Mouse (Mus musculus) testis, adult 10 weeks (tissue): ENCODE results near the gene Pacs1. TPM values are rescaled to one million over a fixed set of nuclear protein-coding genes. Genes with fewer than 3 reads are reported as not detected.

ENCODE experiments used
- polyA plus RNA-seq: library from polyadenylated mRNA; stranded (reverse); fragments of 350-450 nt; fragmentation: Illumina TruSeq; extraction: RNeasy Lipid Tissue Mini Kit (QIAGEN cat#74804); gene quantifications from one replicate; pipeline ENCODE4 v1.2.3, GENCODE M21; 2014; ENCODE audit warnings: low read depth, low replicate concordance

Pacs1 gene
- polyA plus RNA-seq = 44.3 TPM

DNA sequence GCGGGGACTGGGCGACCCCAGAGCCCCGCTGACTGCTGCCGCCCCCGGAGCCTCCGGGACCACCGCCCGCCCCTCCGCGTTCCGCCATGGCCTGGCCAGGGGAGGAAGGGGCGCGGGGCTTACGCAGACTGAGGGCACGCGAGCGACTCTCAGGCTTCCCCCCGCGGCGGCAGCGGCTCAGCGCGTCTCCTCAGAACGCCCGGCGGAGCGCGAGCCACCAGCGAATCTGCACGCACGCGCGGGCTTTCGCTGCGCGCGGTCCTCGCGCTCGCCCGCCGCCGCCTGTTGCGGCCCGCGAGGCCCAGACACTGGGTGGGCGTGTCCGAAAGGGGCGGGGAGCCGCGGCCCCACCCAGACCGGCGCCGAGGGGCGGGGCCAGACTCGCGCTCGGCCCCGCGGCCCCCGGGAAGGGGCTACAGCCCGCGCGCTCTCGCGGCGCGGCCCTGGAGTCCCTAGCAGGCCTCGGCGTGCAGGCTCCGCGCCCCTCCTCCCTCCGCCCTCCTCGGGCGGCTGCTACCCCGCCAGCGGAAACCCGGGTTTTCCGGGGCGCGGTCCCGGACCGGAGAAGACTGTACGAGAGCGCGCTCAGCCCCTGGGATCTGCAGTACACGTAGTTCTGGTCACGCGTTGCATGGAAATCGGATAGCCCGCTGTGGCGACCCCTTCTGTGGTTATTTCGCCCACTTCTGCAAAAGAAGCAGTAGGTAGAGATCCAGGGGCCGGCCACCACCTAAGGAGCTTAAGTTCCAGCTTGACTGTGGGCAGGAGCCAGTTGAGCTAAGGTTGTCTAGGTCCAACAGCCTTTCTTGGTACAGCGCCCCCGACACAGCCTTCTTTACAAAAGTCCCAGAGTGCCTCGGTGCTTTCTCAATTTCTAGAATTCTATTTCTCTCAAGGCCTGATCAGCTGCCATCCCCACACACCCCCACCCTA is at the start of gene Pacs1:
Pacs1 (minus strand) TSS at position 319 of the 933 bp plus-strand sequence.

DNA sequence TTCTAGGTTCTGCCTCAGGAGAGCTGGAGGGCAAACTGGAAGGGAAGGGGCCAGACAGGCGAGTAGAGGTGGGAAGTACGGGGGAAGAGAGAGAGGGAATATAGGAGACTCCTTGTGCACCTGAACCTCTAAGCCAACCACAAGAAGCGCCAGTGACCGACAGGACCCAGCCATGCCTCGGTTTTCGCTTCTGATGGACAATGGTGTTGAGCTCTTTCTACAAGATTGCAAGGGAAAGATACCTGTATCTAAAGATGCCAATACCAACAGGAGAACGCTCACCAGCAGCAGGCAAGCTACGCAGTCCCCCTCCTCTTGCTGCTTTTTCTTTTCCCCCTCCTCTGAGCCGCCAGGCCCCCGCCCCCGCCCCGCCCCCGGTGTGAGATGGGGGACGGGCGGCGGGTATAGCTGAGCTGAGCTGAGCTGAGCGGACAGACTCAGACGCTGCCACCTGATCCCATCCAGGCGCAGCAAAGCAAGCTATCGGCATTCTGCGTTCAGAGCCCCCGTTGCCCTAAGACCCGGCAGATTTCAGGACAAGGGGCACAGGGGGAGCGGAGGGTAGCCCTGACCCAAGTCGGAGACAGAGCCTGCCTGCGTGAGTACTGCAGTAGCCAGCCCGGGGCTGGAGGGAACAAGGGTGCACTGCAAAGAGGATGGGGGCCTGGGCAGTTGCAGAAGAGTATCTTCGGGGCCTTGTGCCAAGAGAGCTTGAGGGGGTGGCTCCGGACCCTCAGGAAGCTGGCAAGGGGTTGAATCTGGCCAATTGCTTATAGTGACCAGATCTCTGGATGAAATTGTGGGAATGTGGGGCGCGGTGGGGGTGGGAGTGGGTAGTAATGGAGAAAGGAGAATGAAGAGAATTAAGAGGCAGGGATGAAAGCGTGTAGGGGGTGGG is 25.2 kb upstream of the Pacs1 start, which contains the start of gene Gal3st3:
Gal3st3 (plus strand) TSS at position 429 of the 898 bp plus-strand sequence.

DNA sequence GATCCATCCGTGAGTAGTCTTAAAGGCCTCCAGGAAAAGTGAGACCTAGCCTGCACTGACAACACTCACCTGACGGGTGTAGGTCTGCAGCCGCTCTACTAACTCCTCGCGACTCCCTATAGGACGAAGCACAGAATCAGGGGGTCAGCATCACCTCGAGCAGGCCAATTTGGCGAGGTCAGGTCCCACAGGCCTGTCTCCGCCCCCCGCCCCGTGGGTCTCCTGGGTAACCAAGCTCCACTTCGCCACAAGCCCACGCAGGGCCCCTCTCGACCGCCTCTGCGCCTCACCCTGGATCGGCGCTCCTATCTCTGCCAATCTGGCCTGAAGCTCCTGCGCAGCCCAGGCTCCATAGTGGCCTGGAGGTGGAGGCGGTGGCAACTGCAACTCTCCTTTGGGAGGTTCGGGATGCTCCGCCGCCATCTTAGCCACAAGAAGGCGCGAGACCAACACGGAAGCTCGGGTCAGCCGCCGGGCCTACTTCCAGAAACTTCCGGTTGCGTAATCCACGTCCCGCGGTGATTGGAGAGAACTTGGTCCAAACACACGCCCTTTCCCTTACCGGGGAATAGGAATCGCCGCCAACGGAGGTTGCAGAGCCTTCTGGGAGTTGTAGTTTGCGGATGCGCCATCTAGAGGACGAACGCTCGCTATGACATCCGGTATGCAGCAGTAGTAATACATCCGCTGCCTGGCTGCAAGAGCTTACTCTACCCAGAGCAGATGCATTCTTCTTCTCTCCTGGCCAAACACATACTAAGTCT is 22.2 kb upstream of the Pacs1 start, which contains the start of gene Sf3b2:
Sf3b2 (minus strand) TSS at position 484 of the 764 bp plus-strand sequence.

DNA sequence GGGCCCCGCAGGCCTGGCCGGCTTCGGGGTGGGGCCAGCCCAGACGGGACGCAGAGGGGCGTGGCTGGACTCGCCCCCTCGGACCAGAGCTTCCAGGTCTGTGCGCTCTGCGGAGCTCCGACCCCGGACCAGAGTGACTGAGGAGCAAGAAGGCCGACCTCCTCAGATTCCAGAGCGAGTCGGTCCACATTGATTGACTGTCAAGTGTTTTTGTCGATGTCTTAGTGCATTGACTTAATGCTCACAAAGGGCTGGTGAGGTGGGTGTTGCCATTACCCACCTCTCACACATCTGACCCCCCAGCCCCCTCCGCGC is 154.6 kb downstream of the Pacs1 start, which contains the start of gene Klc2:
Klc2 (minus strand) TSS at position 177 of the 315 bp plus-strand sequence.

DNA sequence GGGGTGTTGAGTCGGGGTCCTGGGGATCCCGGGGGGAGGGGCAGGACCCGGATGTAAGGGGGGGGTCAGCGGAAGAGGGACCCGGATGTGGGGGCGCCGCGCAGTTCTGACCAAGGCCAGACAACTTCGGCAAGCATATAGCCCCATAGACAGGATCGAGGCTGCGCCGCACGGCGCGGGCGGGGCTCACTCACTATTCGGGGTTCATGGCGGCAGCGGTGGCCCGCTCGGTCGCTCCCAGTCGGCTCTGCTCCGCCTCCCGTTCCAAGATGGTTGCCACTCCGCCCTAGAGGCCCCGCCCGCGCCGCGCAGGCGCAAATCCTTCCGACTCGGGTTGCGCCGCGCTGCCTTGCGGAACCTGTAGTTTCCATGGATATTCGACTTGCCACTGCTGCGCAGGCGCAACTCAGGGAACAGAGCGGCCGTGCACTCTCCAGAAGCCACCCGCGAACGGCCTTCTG is 166.2 kb downstream of the Pacs1 start, which contains the start of gene Rab1b:
Rab1b (minus strand) TSS at position 342 of the 461 bp plus-strand sequence.

DNA sequence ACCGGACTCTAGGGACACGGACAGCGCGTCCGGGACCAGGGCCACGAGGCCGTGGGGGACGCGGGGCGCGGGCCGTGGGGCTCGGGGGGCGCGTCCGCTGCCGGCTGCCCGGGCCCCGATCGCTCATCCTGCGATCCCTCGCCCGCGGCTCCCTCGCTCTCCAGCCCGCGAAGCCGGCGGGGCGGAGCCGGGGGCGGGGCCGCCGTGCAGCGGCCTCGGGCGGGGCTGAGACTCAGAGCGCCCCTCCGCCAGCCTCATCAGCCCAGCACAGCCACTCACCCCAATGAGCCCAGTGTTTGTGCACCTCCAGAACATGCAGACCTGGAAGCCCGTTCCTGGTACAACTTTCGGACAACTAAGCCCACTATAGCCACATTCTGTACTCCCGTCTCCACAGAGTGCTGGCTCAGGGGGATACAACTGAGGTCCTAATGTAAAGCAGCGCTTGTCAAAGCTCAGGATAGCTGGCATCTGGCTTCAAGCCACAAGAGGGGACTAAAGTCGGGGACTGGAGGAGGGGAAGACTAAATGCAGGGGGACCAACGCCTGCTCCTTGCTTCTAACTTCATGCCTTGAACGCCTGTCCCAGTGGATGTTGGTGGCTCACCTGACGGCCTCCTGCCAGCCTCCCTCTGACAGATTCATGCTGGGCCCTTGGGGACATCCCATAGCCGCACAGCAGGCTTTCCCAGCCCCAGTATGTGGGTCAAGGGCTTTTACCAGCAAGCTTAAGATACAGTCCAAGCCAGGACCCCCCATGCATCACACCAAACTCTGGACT is 174.4 kb downstream of the Pacs1 start, which contains the start of gene Cnih2:
Cnih2 (minus strand) TSS at position 159 of the 781 bp plus-strand sequence.

DNA sequence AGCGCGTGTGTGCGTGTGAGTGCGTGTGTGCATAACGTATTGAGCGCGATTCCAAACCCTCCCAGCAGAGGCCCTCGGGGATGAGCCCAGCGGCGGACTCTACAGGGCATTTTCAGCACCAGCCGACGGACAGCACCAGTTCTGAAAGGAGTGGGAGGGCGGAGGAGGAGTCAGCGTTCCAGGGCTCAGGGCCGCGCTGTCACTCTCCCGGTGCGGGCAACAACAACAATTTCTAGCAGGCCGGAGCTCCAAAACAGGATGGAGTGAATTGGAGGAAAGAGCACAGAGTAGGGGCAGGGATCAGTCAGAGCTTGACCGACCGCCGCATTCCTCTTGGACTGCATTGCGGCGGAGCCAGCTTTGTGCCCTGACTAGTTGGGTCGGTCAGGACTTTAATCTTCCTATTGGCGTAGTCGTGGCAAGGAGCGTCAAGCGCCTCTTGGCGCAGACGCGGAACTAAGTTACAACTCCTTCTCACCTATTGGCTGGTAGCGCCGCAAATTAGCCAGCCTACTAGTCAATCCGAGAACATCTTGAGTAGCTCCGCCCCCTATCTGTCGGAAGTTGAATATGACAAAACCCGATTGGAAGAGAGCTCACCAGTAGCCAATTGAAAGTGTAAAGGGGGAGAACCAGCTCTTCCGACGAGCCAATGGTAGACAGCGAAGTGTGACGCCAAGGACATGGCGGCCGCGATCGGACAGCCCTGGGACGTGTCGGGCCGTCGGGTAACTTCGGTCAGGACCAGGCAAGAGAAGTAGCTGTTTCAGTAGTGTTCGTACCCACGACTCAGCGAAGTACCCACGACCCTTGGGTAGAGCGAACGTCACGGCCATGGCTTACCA is 184.8 kb downstream of the Pacs1 start, which contains the start of gene Yif1a:
Yif1a (plus strand) TSS at position 655 of the 845 bp plus-strand sequence.

DNA sequence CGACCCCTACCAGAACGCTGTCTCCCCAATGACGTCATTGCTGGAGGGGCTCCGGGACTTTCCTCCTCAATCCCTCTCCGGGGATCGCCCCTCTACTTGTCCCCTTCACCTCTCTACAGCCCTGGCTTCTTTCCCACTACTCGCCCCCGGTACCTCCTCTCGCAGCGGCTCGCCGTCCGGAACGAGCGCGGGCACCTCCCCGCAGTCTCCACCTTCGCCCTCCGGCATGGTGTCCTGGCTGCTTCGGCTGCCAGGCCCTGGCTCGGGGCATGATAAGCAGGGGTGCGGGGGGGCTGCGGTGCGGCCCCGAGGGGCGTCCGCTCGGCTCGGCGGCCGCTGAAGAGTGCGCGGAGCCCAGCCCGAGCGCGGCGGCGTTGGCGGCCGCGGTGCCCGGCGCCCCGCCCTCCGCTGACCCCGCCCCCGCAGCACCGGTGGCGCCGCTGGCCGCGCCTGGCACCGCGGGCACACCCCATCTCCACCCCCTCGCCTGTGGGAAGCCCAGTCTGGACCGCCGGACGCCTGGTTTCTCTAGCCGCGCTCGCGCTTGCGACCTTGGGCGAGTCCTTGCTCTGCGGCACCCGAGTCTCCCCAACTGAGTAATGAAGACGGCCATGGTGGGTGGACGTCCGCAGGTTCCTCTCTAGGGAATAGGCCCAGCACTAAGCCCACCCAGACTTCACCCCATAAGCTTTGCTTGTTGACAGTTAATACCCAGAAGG is 187.6 kb downstream of the Pacs1 start, which contains the start of gene Tmem151a:
Tmem151a (minus strand) TSS at position 387 of the 719 bp plus-strand sequence.

Other genes with a start within 250 kb of the Pacs1 start
- gene Slc29a2, start 249.3 kb downstream of the Pacs1 start, polyA plus RNA-seq = not detected
- 1.8 TPM for gene B4gat1, start 234.3 kb downstream of the Pacs1 start, polyA plus RNA-seq
- gene AC124502.3, start 234.2 kb downstream of the Pacs1 start, polyA plus RNA-seq = 1.3 TPM
- 8.2 TPM for gene Brms1, start 231.8 kb downstream of the Pacs1 start, polyA plus RNA-seq
- gene Rin1, start 222.6 kb downstream of the Pacs1 start, polyA plus RNA-seq = 1.6 TPM
- 0.10 TPM for gene Cd248, start 205.0 kb downstream of the Pacs1 start, polyA plus RNA-seq
- gene Tmem151a, start 187.6 kb downstream of the Pacs1 start, polyA plus RNA-seq = 4.4 TPM
- 24.1 TPM for gene Yif1a, start 184.6 kb downstream of the Pacs1 start, polyA plus RNA-seq
- 1.4 TPM for gene Cnih2, start 174.6 kb downstream of the Pacs1 start, polyA plus RNA-seq
- gene Rab1b, start 166.0 kb downstream of the Pacs1 start, polyA plus RNA-seq = 4.9 TPM
- gene Klc2, start 154.6 kb downstream of the Pacs1 start, polyA plus RNA-seq = 6.3 TPM
- gene Sf3b2, start 22.3 kb upstream of the Pacs1 start, polyA plus RNA-seq = 42.7 TPM
- 0.18 TPM for gene Gal3st3, start 25.2 kb upstream of the Pacs1 start, polyA plus RNA-seq
- 41.2 TPM for gene Catsper1, start 62.6 kb upstream of the Pacs1 start, polyA plus RNA-seq
- gene Cst6, start 76.5 kb upstream of the Pacs1 start, polyA plus RNA-seq = not detected
- 13.1 TPM for gene Eif1ad, start 93.6 kb upstream of the Pacs1 start, polyA plus RNA-seq
- gene Banf1, start 94.0 kb upstream of the Pacs1 start, polyA plus RNA-seq = 12.7 TPM
- gene Sart1, start 115.6 kb upstream of the Pacs1 start, polyA plus RNA-seq = 2.7 TPM
- 27.1 TPM for gene Tsga10ip, start 129.4 kb upstream of the Pacs1 start, polyA plus RNA-seq
- gene Drap1, start 151.9 kb upstream of the Pacs1 start, polyA plus RNA-seq = 20.5 TPM
- 0.76 TPM for gene AI837181, start 152.0 kb upstream of the Pacs1 start, polyA plus RNA-seq
- gene Fosl1, start 174.4 kb upstream of the Pacs1 start, polyA plus RNA-seq = 0.57 TPM
- gene Ccdc85b, start 184.8 kb upstream of the Pacs1 start, polyA plus RNA-seq = 0.14 TPM
- 5.3 TPM for gene Fibp, start 187.5 kb upstream of the Pacs1 start, polyA plus RNA-seq
- not detected for gene Ctsw, start 195.4 kb upstream of the Pacs1 start, polyA plus RNA-seq
- 0.52 TPM for gene Efemp2, start 200.8 kb upstream of the Pacs1 start, polyA plus RNA-seq
- gene Mus81, start 215.3 kb upstream of the Pacs1 start, polyA plus RNA-seq = 1.2 TPM
- gene Cfl1, start 217.3 kb upstream of the Pacs1 start, polyA plus RNA-seq = 118 TPM
- gene 1700020D05Rik, start 230.7 kb upstream of the Pacs1 start, polyA plus RNA-seq = 127 TPM
- gene Snx32, start 237.4 kb upstream of the Pacs1 start, polyA plus RNA-seq = 0.91 TPM